Mouse (Mus musculus) ES-Bruce4 (cell line): ENCODE data around the gene Ppp2r5e. TPM values are rescaled to one million over a fixed set of nuclear protein-coding genes. Genes with fewer than 3 reads are reported as not detected.

Source experiments
- H3K27ac ChIP-seq: 2 replicates; pipeline ENCODE4 v1.5.1; 2012; ENCODE audit warnings: low read length, inconsistent platforms; ENCODE audit not compliant: insufficient read depth
- H3K27me3 ChIP-seq: 2 replicates; pipeline ENCODE4 v1.6.1; 2012; ENCODE audit warnings: mild to moderate bottlenecking, low read length, inconsistent platforms; ENCODE audit not compliant: control insufficient read depth, poor library complexity, insufficient read depth, severe bottlenecking
- H3K36me3 ChIP-seq: 2 replicates; pipeline ENCODE4 v1.6.1; 2012; ENCODE audit warnings: inconsistent platforms, mild to moderate bottlenecking, low read length, moderate library complexity; ENCODE audit not compliant: control insufficient read depth, poor library complexity, insufficient read depth, severe bottlenecking
- H3K4me1 ChIP-seq: one replicate; pipeline ENCODE4 v1.8.1; 2011; ENCODE audit warnings: low read length; ENCODE audit not compliant: control insufficient read depth, insufficient read depth
- H3K4me3 ChIP-seq: 2 replicates; pipeline ENCODE4 v1.5.1; 2011; ENCODE audit warnings: low read depth, mild to moderate bottlenecking, low read length
- H3K9ac ChIP-seq: 2 replicates; pipeline ENCODE4 v1.6.1; 2012; ENCODE audit warnings: low read depth, mild to moderate bottlenecking, inconsistent platforms; ENCODE audit not compliant: poor library complexity, severe bottlenecking
- H3K9me3 ChIP-seq: replicated peaks from 2 replicates; pipeline ENCODE4 v1.6.1; 2012; ENCODE audit warnings: mild to moderate bottlenecking, low read length, inconsistent platforms; ENCODE audit not compliant: control insufficient read depth, poor library complexity, insufficient read depth, severe bottlenecking
- CTCF ChIP-seq: IDR thresholded peaks from one replicate; pipeline ENCODE4 v1.8.1; 2011; ENCODE audit warnings: low read depth, low read length
- EP300 ChIP-seq: IDR thresholded peaks from 2 replicates; pipeline ENCODE4 v1.6.1; 2011; ENCODE audit warnings: low read depth, low read length; ENCODE audit not compliant: insufficient read depth
- POLR2A ChIP-seq: IDR thresholded peaks from one replicate; pipeline ENCODE4 v1.8.1; 2011; ENCODE audit warnings: low read length; ENCODE audit not compliant: insufficient read depth
- polyA plus RNA-seq: library from polyadenylated mRNA; stranded (reverse); fragments of >200 nt; gene quantifications from 2 replicates; pipeline ENCODE4 v1.2.4, GENCODE M21; 2011; ENCODE audit warnings: low read depth; ENCODE audit not compliant: missing spikeins, insufficient read depth, insufficient read length

The Ppp2r5e gene
- polyA plus RNA-seq, 1 experiment, result 51.0 TPM

GRCm38 (mm10) chr12:75487500-75487899 lies 108.5 kb downstream of the Ppp2r5e start:
- H3K4me3 ChIP-seq, result no peak overlapping the region
- H3K27ac ChIP-seq, result no peak overlapping the region
- H3K9ac ChIP-seq, result no peak overlapping the region
- no peaks in the 10 kb centered on the region for H3K36me3 ChIP-seq
- no peaks in the 10 kb centered on the region for H3K4me1 ChIP-seq
- H3K9me3 ChIP-seq, result no peaks in the 10 kb centered on the region
- TF ChIP-seq CTCF (no peak), POLR2A (no peak), EP300 (no peak)
- H3K27me3 ChIP-seq, result no peaks in the 10 kb centered on the region

GRCm38 (mm10) chr12:75486568-75487286 lies 109.3 kb downstream of the Ppp2r5e start:
- Histone ChIP-seq H3K27ac (no peak overlapping the region), H3K27me3 (no peaks in the 10 kb centered on the region), H3K9me3 (no peaks in the 10 kb centered on the region), H3K36me3 (no peaks in the 10 kb centered on the region), H3K9ac (no peak overlapping the region), H3K4me1 (peaks cover 2% of the 10 kb centered on the region), H3K4me3 (no peak overlapping the region)
- TF ChIP-seq EP300, result no peak
- TF ChIP-seq CTCF, result no peak
- no peak for TF ChIP-seq POLR2A

- no peaks in the 10 kb centered on the region for H3K36me3 ChIP-seq
- H3K4me3 ChIP-seq, result no peak overlapping the region
- TF ChIP-seq POLR2A, result no peak
- no peak for TF ChIP-seq CTCF
- 0 out of 2 replicates have a peak, but pooled peaks have one; percentile 49 for TF ChIP-seq EP300
- no peak overlapping the region for H3K9ac ChIP-seq
- H3K27me3 ChIP-seq, result no peaks in the 10 kb centered on the region
- H3K4me1 ChIP-seq, result peaks cover 2% of the 10 kb centered on the region
- no peaks in the 10 kb centered on the region for H3K9me3 ChIP-seq
- peak overlapping the region; percentile 51 for H3K27ac ChIP-seq
Measured at GRCm38 (mm10) chr12:75482781-75483180, 113.3 kb downstream of the Ppp2r5e start.

GRCm38 (mm10) chr12:75482015-75482414 lies 114.0 kb downstream of the Ppp2r5e start:
- H3K27ac ChIP-seq, result no peak overlapping the region
- H3K9me3 ChIP-seq, result no peaks in the 10 kb centered on the region
- H3K27me3 ChIP-seq, result no peaks in the 10 kb centered on the region
- H3K36me3 ChIP-seq, result no peaks in the 10 kb centered on the region
- H3K4me1 ChIP-seq, result peaks cover 2% of the 10 kb centered on the region
- TF ChIP-seq CTCF (no peak), EP300 (no peak), POLR2A (no peak)
- H3K4me3 ChIP-seq, result no peak overlapping the region
- H3K9ac ChIP-seq, result no peak overlapping the region

GRCm38 (mm10) chr12:75480031-75480430 lies 116.0 kb downstream of the Ppp2r5e start:
- Histone ChIP-seq H3K27ac (no peak overlapping the region), H3K27me3 (no peaks in the 10 kb centered on the region), H3K9ac (no peak overlapping the region), H3K4me3 (no peak overlapping the region), H3K9me3 (no peaks in the 10 kb centered on the region), H3K4me1 (peaks cover 2% of the 10 kb centered on the region), H3K36me3 (no peaks in the 10 kb centered on the region)
- TF ChIP-seq POLR2A (no peak), EP300 (no peak), CTCF (no peak)

- H3K9ac ChIP-seq, result no peak overlapping the region
- H3K27ac ChIP-seq, result no peak overlapping the region
- H3K9me3 ChIP-seq, result no peaks in the 10 kb centered on the region
- no peak for TF ChIP-seq POLR2A
- no peaks in the 10 kb centered on the region for H3K36me3 ChIP-seq
- H3K27me3 ChIP-seq, result no peaks in the 10 kb centered on the region
- H3K4me1 ChIP-seq, result peaks cover 2% of the 10 kb centered on the region
- H3K4me3 ChIP-seq, result no peak overlapping the region
Measured at GRCm38 (mm10) chr12:75479375-75479898, 116.6 kb downstream of the Ppp2r5e start.
